Mouse (Mus musculus) heart, postnatal 0 days (tissue): Measurements from ENCODE around the gene Lrch1. TPM values are rescaled to one million over a fixed set of nuclear protein-coding genes. Genes with fewer than 3 reads are reported as not detected.

ENCODE experiments used
- ATAC-seq: fragments of 200-750 bp; cut with Nextera tagmentation; 2 replicates; pipeline ENCODE4 v1.8.0; 2017; ENCODE audit warnings: low read depth, moderate number of reproducible peaks, moderate library complexity; ENCODE audit not compliant: insufficient read depth
- DNase-seq: peaks from one replicate; pipeline ENCODE4 v3.0.0-alpha.2; 2016; ENCODE audit warnings: low spot score
- H3K27ac ChIP-seq: fragments of 300-500 bp; sonication (generic); 2 replicates; pipeline ENCODE4 v1.5.1; 2014; ENCODE audit warnings: low read depth, mild to moderate bottlenecking
- H3K27me3 ChIP-seq: fragments of 300-500 bp; sonication (generic); 2 replicates; pipeline ENCODE4 v1.6.1; 2014; ENCODE audit warnings: low read length, mixed read lengths; ENCODE audit not compliant: control insufficient read depth, insufficient read depth
- H3K36me3 ChIP-seq: fragments of 300-500 bp; sonication (generic); replicated peaks from 2 replicates; pipeline ENCODE4 v1.6.1; 2014; ENCODE audit warnings: low read length, mixed read lengths; ENCODE audit not compliant: control insufficient read depth, insufficient read depth
- H3K4me1 ChIP-seq: fragments of 300-500 bp; sonication (generic); 2 replicates; pipeline ENCODE4 v1.6.1; 2014; ENCODE audit warnings: antibody characterized with exemption; ENCODE audit not compliant: control insufficient read depth, insufficient read depth
- H3K4me2 ChIP-seq: fragments of 300-500 bp; sonication (generic); 2 replicates; pipeline ENCODE4 v1.6.1; 2014; ENCODE audit warnings: low read depth, mild to moderate bottlenecking, low read length, moderate library complexity
- H3K4me3 ChIP-seq: fragments of 300-500 bp; sonication (generic); 2 replicates; pipeline ENCODE4 v1.5.1; 2014; ENCODE audit warnings: low read depth, low read length
- H3K9ac ChIP-seq: fragments of 300-500 bp; sonication (generic); replicated peaks from 2 replicates; pipeline ENCODE4 v1.6.1; 2014; ENCODE audit warnings: low read depth, low read length, mixed read lengths
- H3K9me3 ChIP-seq: fragments of 300-500 bp; sonication (generic); replicated peaks from 2 replicates; pipeline ENCODE4 v1.6.1; 2016; ENCODE audit warnings: low read length; ENCODE audit not compliant: control insufficient read depth
- CTCF ChIP-seq: IDR thresholded peaks from 2 replicates; pipeline ENCODE4 v1.5.1; 2016; ENCODE audit warnings: antibody characterized with exemption, control low read depth, low read depth
- EP300 ChIP-seq: IDR thresholded peaks from 2 replicates; pipeline ENCODE4 v1.6.1; 2016; ENCODE audit warnings: antibody characterized with exemption, low read depth
- WGBS: fragments of 180-500 bp; shearing (Covaris S2); extraction: QIAGEN DNeasy Blood & Tissue Kit; methylation state at CpG from one replicate; pipeline ENCODE4 v1.1.7; 2014; 5-methylcytosine and 5-hydroxymethylcytosine counted together
- polyA plus RNA-seq: library from polyadenylated mRNA; unstranded; fragments of >200 nt; fragmentation: Nextera tagmentation; extraction: Ambion mirVana; gene quantifications from 2 replicates; pipeline ENCODE4 v1.2.1, GENCODE M21; 2015
- total RNA-seq: library from RNA; depleted of rRNA; stranded (reverse); fragments of >200 nt; gene quantifications from 2 replicates; pipeline ENCODE4 v1.2.3, GENCODE M21; 2014; ENCODE audit warnings: low replicate concordance

Gene Lrch1
- total and polyA plus RNA-seq, 2 experiments from 2014 or later: 8.4 to 14.2 TPM

DNA sequence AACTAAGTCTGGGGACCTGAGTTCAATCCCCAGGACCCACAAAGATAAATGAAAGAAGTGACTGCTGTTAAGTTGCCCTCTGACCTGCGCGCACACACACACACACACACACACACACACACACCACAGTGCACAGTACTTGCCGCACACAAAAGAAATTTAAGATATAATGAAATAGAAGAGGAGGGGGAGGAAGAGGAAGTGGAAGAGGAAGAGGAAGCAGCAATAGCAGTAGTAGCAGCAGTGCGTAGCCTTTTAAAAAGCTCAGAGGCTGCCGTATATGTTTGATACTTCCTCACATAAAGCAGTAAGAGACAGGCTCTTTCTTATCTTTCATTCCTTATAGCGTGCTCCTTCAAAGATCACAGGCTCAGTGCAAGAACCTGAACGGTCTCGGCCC lies 92.2 kb downstream of the Lrch1 start:
- H3K27ac ChIP-seq: no peak overlapping the region
- H3K4me1 ChIP-seq: peaks cover 29% of the 10 kb centered on the region
- no peak overlapping the region for H3K9ac ChIP-seq
- DNase-seq (no peak), ATAC-seq (no peak)
- no peak overlapping the region for H3K4me3 ChIP-seq
- H3K9me3 ChIP-seq: no peaks in the 10 kb centered on the region
- WGBS: 85% methylated on average over 8 of the region's 8 CpGs
- H3K36me3 ChIP-seq: peaks cover 24% of the 10 kb centered on the region
- no peaks in the 10 kb centered on the region for H3K27me3 ChIP-seq
- TF ChIP-seq EP300 (no peak), CTCF (no peak)
- H3K4me2 ChIP-seq: no peak overlapping the region

- no peak overlapping the region for H3K4me3 ChIP-seq
- 70% methylated on average over 4 of the region's 4 CpGs for WGBS
- ATAC-seq: no peak
Observed at GRCm38 (mm10) chr14:74853759-74854100, 93.9 kb downstream of the Lrch1 start.

DNA sequence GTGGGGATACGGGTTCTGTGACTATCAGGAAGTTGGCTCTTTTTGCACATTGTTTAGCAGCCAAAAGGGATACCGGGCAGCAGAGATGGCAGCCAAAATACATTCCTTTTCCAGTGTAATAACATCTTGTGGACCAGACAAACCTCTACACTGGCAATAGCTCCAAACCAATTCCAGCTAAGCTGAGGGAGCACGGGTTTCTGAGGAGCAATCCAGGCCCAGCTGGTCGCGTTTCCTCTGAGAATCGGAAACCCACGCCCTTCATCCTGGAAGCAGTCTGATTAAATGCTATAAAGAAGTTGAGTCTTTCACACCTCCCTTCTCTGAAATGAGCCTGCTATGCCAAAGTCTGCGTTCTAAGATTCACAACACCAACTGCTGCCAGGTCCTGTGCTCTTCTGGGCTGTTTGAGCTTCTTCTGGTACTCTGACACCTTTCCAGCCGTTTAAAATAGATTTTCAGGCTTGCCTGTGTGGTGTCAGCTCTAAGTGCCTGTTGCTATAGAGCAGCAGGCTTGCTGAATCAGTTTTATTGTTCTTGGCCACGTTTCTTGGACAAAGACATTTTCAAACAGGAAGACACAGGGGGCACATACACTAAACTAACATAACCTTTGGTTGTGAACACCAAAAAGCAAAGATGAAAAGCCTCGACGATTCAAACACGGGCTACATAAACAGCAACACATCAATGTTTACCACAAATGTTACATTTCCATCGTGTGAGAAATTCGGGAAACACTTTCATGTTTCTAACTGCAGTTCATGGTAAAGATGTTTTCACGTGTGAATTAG lies 94.5 kb downstream of the Lrch1 start:
- H3K4me3 ChIP-seq: no peak overlapping the region
- no peaks in the 10 kb centered on the region for H3K27me3 ChIP-seq
- peaks cover 39% of the 10 kb centered on the region for H3K4me1 ChIP-seq
- ATAC-seq: peak; percentile 60
- H3K36me3 ChIP-seq: peaks cover 24% of the 10 kb centered on the region
- TF ChIP-seq EP300 (0 out of 2 replicates have a peak, but pooled peaks have one; percentile 21), CTCF (no peak)
- no peak overlapping the region for H3K9ac ChIP-seq
- WGBS: 14% methylated on average over 16 of the region's 16 CpGs
- H3K27ac ChIP-seq: peak overlapping the region; percentile 79
- peak overlapping the region; percentile 39 for H3K4me2 ChIP-seq
- H3K9me3 ChIP-seq: no peaks in the 10 kb centered on the region
- DNase-seq: peak; percentile 80

More at GRCm38 (mm10) chr14:74853759-74854100, 93.9 kb downstream of the Lrch1 start:
- no peak for DNase-seq
- Histone ChIP-seq H3K36me3 (peaks cover 24% of the 10 kb centered on the region), H3K27me3 (no peaks in the 10 kb centered on the region), H3K4me1 (peaks cover 33% of the 10 kb centered on the region), H3K9me3 (no peaks in the 10 kb centered on the region), H3K4me2 (peak overlapping the region; percentile 39; the same call in 1 of the 2 replicates), H3K9ac (no peak overlapping the region), H3K27ac (peak overlapping the region; percentile 79)
- TF ChIP-seq EP300 (0 out of 2 replicates have a peak, but pooled peaks have one; percentile 2), CTCF (no peak)

- TF ChIP-seq EP300 (no peak), CTCF (no peak)
- WGBS: 44% methylated on average over 9 of the region's 9 CpGs
- no peaks in the 10 kb centered on the region for H3K27me3 ChIP-seq
- ATAC-seq (no peak), DNase-seq (no peak)
- H3K9me3 ChIP-seq: no peaks in the 10 kb centered on the region
- H3K36me3 ChIP-seq: peaks cover 15% of the 10 kb centered on the region
- no peak overlapping the region for H3K4me2 ChIP-seq
- H3K4me1 ChIP-seq: peaks cover 50% of the 10 kb centered on the region
- H3K9ac ChIP-seq: no peak overlapping the region
- H3K4me3 ChIP-seq: no peak overlapping the region
- H3K27ac ChIP-seq: peak overlapping the region; percentile 79; the same call in 1 of the 2 replicates
Observed at GRCm38 (mm10) chr14:74851866-74852265, 95.8 kb downstream of the Lrch1 start.

DNA sequence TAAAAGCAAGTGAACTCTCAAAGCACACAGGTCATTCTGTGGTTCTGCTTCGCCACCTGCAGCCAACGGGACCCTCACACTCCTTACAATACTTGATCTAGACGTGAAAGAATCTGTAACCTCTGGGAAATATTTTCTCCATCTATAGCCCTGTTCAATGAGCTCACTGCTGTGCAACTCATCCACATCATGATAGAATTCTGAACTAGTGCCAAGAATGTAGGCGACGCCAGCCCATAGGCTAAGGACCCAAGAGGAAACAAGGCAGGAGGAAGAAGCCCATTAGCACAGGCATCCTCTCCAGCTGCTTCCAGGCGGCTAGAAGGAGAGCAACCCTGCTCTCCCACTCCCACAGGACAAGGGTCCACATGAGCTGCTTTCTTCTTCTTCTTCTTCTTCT lies 98.7 kb downstream of the Lrch1 start:
- H3K27ac ChIP-seq: peak overlapping the region; percentile 72
- DNase-seq (no peak), ATAC-seq (peak; percentile 34; the same call in 1 of the 2 replicates)
- H3K9me3 ChIP-seq: no peaks in the 10 kb centered on the region
- 10% methylated on average over 6 of the region's 6 CpGs for WGBS
- no peak for TF ChIP-seq CTCF
- no peak for TF ChIP-seq EP300
- no peak overlapping the region for H3K9ac ChIP-seq
- H3K4me3 ChIP-seq: no peak overlapping the region
- H3K4me1 ChIP-seq: peaks cover 66% of the 10 kb centered on the region
- no peaks in the 10 kb centered on the region for H3K36me3 ChIP-seq
- no peaks in the 10 kb centered on the region for H3K27me3 ChIP-seq
- no peak overlapping the region for H3K4me2 ChIP-seq
